Mouse (Mus musculus) thymus, adult 2 months (tissue): ENCODE measurements at regions not wholly inside any gene's neighbourhood (a gene's known extent, or its start where the extent isn't known, plus 50 kb on each side); places are given as distances from the start of the nearest gene placed in this dataset.

Experiments used
- DNase-seq: peaks from one replicate; pipeline ENCODE4 v3.0.0; 2021
- H3K27ac ChIP-seq: fragments of 200-500 bp; 2 replicates; pipeline ENCODE4 v1.5.1; 2012; ENCODE audit warnings: low read length, control low read depth; ENCODE audit not compliant: control insufficient read depth, insufficient read depth
- H3K27me3 ChIP-seq: fragments of 200-500 bp; 2 replicates; pipeline ENCODE4 v1.6.1; 2012; ENCODE audit warnings: mild to moderate bottlenecking, low read length, moderate library complexity, mixed read lengths; ENCODE audit not compliant: control insufficient read depth, insufficient read depth
- H3K36me3 ChIP-seq: fragments of 200-500 bp; 2 replicates; pipeline ENCODE4 v1.6.1; 2012; ENCODE audit warnings: mild to moderate bottlenecking, low read length, moderate library complexity; ENCODE audit not compliant: control insufficient read depth, insufficient read depth
- H3K4me1 ChIP-seq: fragments of 200-500 bp; replicated peaks from 2 replicates; pipeline ENCODE4 v1.6.1; 2012; ENCODE audit warnings: low read length; ENCODE audit not compliant: control insufficient read depth, insufficient read depth
- H3K4me3 ChIP-seq: fragments of 200-500 bp; 2 replicates; pipeline ENCODE4 v1.5.1; 2012; ENCODE audit warnings: mild to moderate bottlenecking, low read length, control low read depth, moderate library complexity; ENCODE audit not compliant: control insufficient read depth, insufficient read depth
- CTCF ChIP-seq: fragments of 200-500 bp; IDR thresholded peaks from 2 replicates; pipeline ENCODE4 v1.5.1; 2012; ENCODE audit warnings: mild to moderate bottlenecking, control low read depth, low read length, moderate library complexity, borderline replicate concordance; ENCODE audit not compliant: control insufficient read depth, poor library complexity, insufficient read depth; ENCODE audit errors: extremely low read depth
- POLR2A ChIP-seq: fragments of 200-500 bp; IDR thresholded peaks from 2 replicates; pipeline ENCODE4 v1.6.1; 2012; ENCODE audit warnings: mild to moderate bottlenecking, low read length, control low read depth, moderate library complexity; ENCODE audit not compliant: control insufficient read depth, poor library complexity, insufficient read depth; ENCODE audit errors: extremely low read depth
- WGBS: fragments of 180-500 bp; shearing (Covaris S2); methylation state at CpG from one replicate; pipeline ENCODE4 v1.1.7; 2018; 5-methylcytosine and 5-hydroxymethylcytosine counted together

DNA sequence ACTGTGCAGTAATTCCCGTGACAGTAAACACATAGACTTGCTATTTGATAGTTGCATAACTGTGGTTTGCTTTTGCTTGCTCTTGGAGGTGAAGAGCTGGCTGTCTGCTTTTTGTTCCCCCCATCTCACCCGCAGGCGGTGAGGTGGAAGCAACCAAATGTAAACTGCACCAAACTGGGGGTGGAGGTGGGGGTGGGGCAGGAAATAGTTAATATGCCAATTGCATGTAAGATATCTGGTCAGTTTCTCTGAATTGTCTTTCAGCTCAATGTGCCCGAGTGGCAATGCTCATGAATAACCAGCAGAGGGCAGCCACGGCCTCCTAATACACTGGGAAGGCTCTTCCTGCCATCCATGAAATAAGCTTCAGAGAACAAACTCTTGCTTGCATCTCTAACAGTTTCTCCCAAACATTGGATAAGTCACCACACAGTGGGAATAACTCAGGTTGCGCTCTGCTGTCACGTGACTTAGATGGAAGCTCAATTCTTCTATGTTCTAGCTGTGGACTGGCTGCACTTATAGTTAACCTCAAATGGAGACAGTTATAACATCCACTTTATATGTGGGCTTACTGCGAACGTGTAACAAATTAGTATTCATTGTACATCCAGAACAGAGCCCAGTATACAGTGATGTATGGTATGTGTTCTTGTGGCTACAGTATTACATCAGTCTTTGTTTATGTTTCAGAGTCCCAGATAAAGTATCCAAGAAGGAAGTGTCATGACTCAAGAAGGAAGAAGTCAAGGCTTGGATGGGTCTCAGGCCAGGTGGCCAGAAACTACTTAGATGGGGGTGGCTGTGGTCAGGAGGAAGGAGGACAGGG is 62.0 kb upstream of the Egflam start:
- Histone ChIP-seq H3K4me3 (no peak overlapping the region), H3K4me1 (peaks cover 18% of the 10 kb centered on the region), H3K27ac (no peak overlapping the region), H3K36me3 (no peaks in the 10 kb centered on the region), H3K27me3 (no peaks in the 10 kb centered on the region)
- TF ChIP-seq POLR2A (no peak), CTCF (no peak)
- 23% methylated on average over 9 of the region's 9 CpGs for WGBS
- DNase-seq = peak; percentile 43

GRCm38 (mm10) chr15:7462549-7462948 is 64.4 kb upstream of the Egflam start:
- no peaks in the 10 kb centered on the region for H3K27me3 ChIP-seq
- no peak overlapping the region for H3K4me3 ChIP-seq
- DNase-seq = no peak
- peaks cover 18% of the 10 kb centered on the region for H3K4me1 ChIP-seq
- TF ChIP-seq CTCF (no peak), POLR2A (no peak)
- H3K36me3 ChIP-seq = no peaks in the 10 kb centered on the region
- no peak overlapping the region for H3K27ac ChIP-seq
- 87% methylated on average over 18 of the region's 18 CpGs for WGBS

DNA sequence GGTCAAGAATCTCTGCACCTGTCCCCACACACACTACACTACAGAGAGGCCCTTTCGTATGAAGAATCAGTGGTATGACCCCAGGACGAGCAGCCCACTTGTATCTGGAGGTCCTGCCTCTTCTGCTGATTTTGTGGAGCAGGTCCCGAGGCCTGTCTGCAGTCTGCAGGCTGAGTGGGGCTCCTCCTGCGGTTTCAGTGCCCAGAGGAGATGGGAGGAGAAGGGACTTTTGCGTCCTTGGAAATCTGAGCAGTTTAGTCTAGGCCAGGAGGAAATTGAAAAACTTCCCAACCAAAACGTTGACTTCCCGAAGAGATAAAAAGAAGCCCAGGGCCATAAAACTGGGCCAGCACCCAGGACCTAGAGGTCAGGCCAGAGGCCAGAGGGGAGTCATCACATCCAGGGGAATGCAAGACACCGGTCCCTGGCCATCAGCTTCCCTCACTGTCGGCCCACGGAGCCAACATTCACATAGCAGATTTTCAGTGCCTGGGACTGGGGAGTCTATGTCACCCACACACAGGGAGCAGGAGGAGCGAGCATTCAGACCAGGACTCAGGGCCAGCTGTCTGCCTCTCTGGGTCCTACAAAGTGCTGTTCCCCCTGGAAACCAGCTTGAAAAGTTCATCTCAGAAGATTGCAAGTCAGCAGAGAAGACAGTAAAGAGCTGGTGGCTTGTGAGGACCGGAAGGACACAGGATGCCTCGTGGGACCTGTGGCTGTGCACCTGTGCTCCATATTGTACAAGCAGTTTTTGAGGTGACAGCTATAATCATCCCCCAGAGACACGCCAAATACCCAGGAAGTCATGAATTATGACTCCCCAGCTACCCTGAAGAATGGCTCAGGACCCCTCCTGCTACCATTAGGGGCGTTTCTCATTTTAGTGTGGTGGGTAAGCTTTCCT is 65.5 kb upstream of the Egflam start:
- Histone ChIP-seq H3K27me3 (no peaks in the 10 kb centered on the region), H3K36me3 (no peaks in the 10 kb centered on the region), H3K4me3 (no peak overlapping the region), H3K27ac (peak overlapping the region; percentile 79), H3K4me1 (peaks cover 18% of the 10 kb centered on the region)
- TF ChIP-seq POLR2A (no peak), CTCF (no peak)
- DNase-seq = peak; percentile 24
- WGBS = 51% methylated on average over 15 of the region's 15 CpGs

- DNase-seq = no peak
Observed at GRCm38 (mm10) chr15:7480211-7480610, 82.0 kb upstream of the Egflam start.

GRCm38 (mm10) chr15:7480792-7481210 is 82.6 kb upstream of the Egflam start:
- Histone ChIP-seq H3K27ac (no peak overlapping the region), H3K4me3 (no peak overlapping the region), H3K4me1 (no peaks in the 10 kb centered on the region), H3K36me3 (no peaks in the 10 kb centered on the region), H3K27me3 (0 out of 2 replicates have a peak, but pooled peaks cover 2% of the 10 kb centered on the region)
- DNase-seq = no peak
- WGBS = 60% methylated on average over 5 of the region's 5 CpGs
- TF ChIP-seq CTCF (no peak), POLR2A (no peak)

More at GRCm38 (mm10) chr15:7480211-7480610, 82.0 kb upstream of the Egflam start:
- Histone ChIP-seq H3K4me1 (no peaks in the 10 kb centered on the region), H3K27ac (no peak overlapping the region), H3K27me3 (0 out of 2 replicates have a peak, but pooled peaks cover 2% of the 10 kb centered on the region), H3K4me3 (no peak overlapping the region), H3K36me3 (no peaks in the 10 kb centered on the region)
- no peak for TF ChIP-seq CTCF
- TF ChIP-seq POLR2A = no peak
- WGBS = 29% methylated on average over 11 of the region's 11 CpGs

DNA sequence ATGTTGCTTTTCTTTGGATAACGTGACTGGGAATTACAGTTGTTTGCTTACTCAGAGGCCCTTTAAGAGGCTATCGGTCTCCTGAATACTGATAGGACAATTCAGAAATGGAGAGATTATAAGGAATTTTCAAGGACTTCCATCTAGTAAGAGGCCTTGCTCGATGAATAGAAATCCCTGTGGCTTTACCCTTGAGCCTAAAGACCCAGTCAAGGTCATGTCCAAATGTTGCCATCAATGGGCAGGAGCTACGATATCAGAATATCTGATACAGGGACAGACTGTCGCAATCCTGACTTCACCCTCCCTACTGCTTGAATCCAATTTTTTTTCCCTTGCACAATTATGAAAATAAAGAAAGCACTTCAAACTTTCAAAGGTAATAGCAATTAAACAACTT is 85.5 kb upstream of the Egflam start:
- H3K4me1 ChIP-seq = no peaks in the 10 kb centered on the region
- no peak overlapping the region for H3K27ac ChIP-seq
- 0 out of 2 replicates have a peak, but pooled peaks cover 2% of the 10 kb centered on the region for H3K27me3 ChIP-seq
- TF ChIP-seq CTCF (no peak), POLR2A (no peak)
- no peak overlapping the region for H3K4me3 ChIP-seq
- WGBS = 83% methylated on average over 5 of the region's 5 CpGs
- no peak for DNase-seq
- H3K36me3 ChIP-seq = no peaks in the 10 kb centered on the region
